Mouse (Mus musculus) inflammation-experienced regulatory T-cells, adult 16 weeks (primary cell): ENCODE results near the gene Btbd35f9. TPM values are rescaled to one million over a fixed set of nuclear protein-coding genes. Genes with fewer than 3 reads are reported as not detected.

Experiments used
- polyA plus RNA-seq: library from polyadenylated mRNA; unstranded; fragments of 100-300 nt; shearing (Covaris generic); gene quantifications from one replicate; pipeline ENCODE4 v1.2.1, GENCODE M21; 2017

Gene Btbd35f9
- not detected for polyA plus RNA-seq

DNA sequence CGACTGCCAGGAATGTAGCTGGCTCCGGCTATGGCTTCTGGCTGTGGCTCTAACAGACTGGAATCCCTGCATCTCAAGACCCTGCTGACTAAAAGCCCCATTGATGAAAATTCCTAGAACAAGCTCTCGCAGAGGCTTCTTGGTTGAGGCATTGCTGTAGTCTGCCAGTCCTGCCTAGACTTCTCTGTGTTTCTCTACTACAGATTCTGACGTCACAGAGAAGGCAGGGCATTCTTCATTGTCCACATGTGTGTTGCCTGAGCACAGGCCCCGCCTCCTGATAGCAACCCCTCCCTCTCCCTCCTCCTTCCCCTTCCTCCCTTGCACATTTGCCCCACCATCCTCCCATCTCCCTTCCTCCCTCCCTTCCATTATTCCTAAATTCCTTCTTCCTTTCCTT lies at the start of gene Btbd35f9:
Btbd35f9 (minus strand) TSS at position 101 of the 400 bp plus-strand sequence.

Other genes with a start within 250 kb of the Btbd35f9 start
- not detected for gene Btbd35f6, start 205.0 kb downstream of the Btbd35f9 start, polyA plus RNA-seq
- gene Gm21870, start 174.7 kb downstream of the Btbd35f9 start, polyA plus RNA-seq: not detected
- gene Spin2g, start 77.2 kb upstream of the Btbd35f9 start, polyA plus RNA-seq: not detected